Mouse (Mus musculus): ENCODE measurements around the gene Srcap. TPM values are rescaled to one million over a fixed set of nuclear protein-coding genes. Genes with fewer than 3 reads are reported as not detected.

The Srcap gene
- polyA plus RNA-seq, 1 experiment from 2014 or later: 62.1 TPM

DNA sequence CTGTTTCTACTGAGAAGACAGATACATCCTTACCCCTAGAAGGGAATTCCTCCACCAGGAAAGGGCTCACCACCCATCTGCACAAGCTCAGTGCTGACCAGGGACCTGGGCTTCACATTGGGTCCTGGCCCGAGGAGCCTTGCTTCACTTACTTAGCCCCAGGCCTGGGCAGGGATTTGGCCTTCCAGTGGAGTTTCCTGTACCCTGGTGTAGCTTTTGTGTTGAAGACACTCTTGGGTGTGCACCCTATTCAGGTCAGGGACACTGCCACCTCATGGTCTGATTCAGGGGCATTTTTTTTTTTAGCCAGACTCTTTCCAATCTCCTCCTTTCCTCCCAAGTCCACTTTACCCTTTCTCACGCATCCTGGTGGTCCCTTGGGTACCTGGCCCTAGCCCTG, 91.1 kb downstream of the Srcap start:
- H3K9ac ChIP-seq: no peak overlapping the region
- no peak overlapping the region for H3K27ac ChIP-seq
- H3K9me3 ChIP-seq (ENCODE audit: control insufficient read depth, low read length): no peaks in the 10 kb centered on the region
- ATAC-seq (ENCODE audit: low FRiP score) (no peak), DNase-seq (ENCODE audit: low spot score) (no peak)
- no peaks in the 10 kb centered on the region for H3K4me1 ChIP-seq (replicated peaks; ENCODE audit: control insufficient read depth, insufficient read depth, low read length)
- no peaks in the 10 kb centered on the region for H3K27me3 ChIP-seq (ENCODE audit: control insufficient read depth, insufficient read depth, low read length)
- H3K36me3 ChIP-seq (replicated peaks; ENCODE audit: control insufficient read depth, insufficient read depth): peaks cover 98% of the 10 kb centered on the region
- WGBS: 89% methylated on average over 2 of the region's 2 CpGs
- no peak overlapping the region for H3K4me3 ChIP-seq (replicated peaks; ENCODE audit: low read length)
- no peak overlapping the region for H3K4me2 ChIP-seq (replicated peaks)

DNA sequence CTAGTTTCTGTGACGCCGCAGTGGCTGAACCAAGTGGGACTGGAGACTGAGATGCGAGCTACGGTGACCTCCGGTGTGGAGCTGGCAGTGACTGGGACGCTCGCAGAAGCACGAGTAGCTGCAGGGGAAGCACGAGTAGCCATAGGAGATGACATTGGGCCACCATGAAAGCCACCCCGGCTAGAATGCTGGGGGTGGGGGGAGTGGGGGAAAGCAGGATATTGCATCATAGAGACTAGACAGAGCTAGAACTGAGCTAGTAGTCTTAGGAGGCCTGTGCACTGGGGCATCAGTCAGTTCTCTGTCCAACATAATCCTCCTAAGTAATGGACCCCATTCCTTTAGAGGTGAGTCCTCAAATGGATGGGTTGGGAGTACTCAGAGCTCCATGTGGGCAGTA, 92.5 kb downstream of the Srcap start:
- Histone ChIP-seq H3K27ac (no peak overlapping the region), H3K4me1 (replicated peaks; ENCODE audit: control insufficient read depth, insufficient read depth, low read length) (no peaks in the 10 kb centered on the region), H3K9ac (no peak overlapping the region), H3K4me2 (replicated peaks) (no peak overlapping the region), H3K9me3 (ENCODE audit: control insufficient read depth, low read length) (no peaks in the 10 kb centered on the region), H3K36me3 (replicated peaks; ENCODE audit: control insufficient read depth, insufficient read depth) (peaks cover 99% of the 10 kb centered on the region), H3K4me3 (replicated peaks; ENCODE audit: low read length) (no peak overlapping the region), H3K27me3 (ENCODE audit: control insufficient read depth, insufficient read depth, low read length) (no peaks in the 10 kb centered on the region)
- DNase-seq (ENCODE audit: low spot score) (no peak), ATAC-seq (ENCODE audit: low FRiP score) (no peak)
- WGBS: 87% methylated on average over 10 of the region's 10 CpGs

DNA sequence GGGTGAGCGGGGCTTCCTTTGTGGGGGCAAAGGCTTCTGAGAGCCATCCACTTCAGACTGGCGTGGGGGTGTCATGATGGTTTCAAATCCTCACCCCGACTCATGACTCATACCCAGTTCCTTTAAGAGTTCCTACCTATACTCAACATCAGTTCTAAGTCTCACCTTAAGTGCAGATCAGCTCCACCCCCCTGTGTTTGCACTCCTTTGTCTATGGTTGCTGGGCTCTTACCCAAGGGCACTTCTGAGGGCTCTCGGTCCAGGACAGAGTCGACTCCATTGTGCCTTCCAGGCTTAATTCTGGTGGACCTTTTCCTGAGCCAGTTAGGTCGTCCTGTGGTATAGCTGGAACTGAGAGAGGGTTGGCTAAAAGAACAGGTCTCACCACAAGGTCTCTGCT, 95.4 kb downstream of the Srcap start:
- DNase-seq (ENCODE audit: low spot score) (no peak), ATAC-seq (ENCODE audit: low FRiP score) (no peak)
- no peak overlapping the region for H3K4me2 ChIP-seq (replicated peaks)
- no peaks in the 10 kb centered on the region for H3K4me1 ChIP-seq (replicated peaks; ENCODE audit: control insufficient read depth, insufficient read depth, low read length)
- H3K27ac ChIP-seq: no peak overlapping the region
- H3K36me3 ChIP-seq (replicated peaks; ENCODE audit: control insufficient read depth, insufficient read depth): peaks cover 99% of the 10 kb centered on the region
- WGBS: 87% methylated on average over 6 of the region's 6 CpGs
- no peaks in the 10 kb centered on the region for H3K9me3 ChIP-seq (ENCODE audit: control insufficient read depth, low read length)
- H3K27me3 ChIP-seq (ENCODE audit: control insufficient read depth, insufficient read depth, low read length): no peaks in the 10 kb centered on the region
- no peak overlapping the region for H3K4me3 ChIP-seq (replicated peaks; ENCODE audit: low read length)
- no peak overlapping the region for H3K9ac ChIP-seq

Small RNA genes within 50 kb of the gene (microRNA-seq; reads per million reads assigned to microRNA genes)
- not detected for gene Gm47278
- gene Mir7060: 0.81 reads per million

Other genes starting within 250 kb of the Srcap start
- 76.3 and 80.6 TPM in 2 replicates for gene Sephs2, start 237.9 kb upstream of the Srcap start, polyA plus RNA-seq (2014; fragmentation: Nextera tagmentation; extraction: Ambion mirVana)
- 0.12 and 0.46 TPM in 2 replicates for gene Itgal, start 215.7 kb upstream of the Srcap start, polyA plus RNA-seq (2014; fragmentation: Nextera tagmentation; extraction: Ambion mirVana)
- gene Zfp768, start 166.4 kb upstream of the Srcap start, polyA plus RNA-seq (2014; fragmentation: Nextera tagmentation; extraction: Ambion mirVana): 4.8 and 6.1 TPM in 2 replicates
- gene Zfp747, start 135.9 kb upstream of the Srcap start, polyA plus RNA-seq (2014; fragmentation: Nextera tagmentation; extraction: Ambion mirVana): 8.2 and 8.5 TPM in 2 replicates
- gene 9130019O22Rik, start 124.8 kb upstream of the Srcap start, polyA plus RNA-seq (2014; fragmentation: Nextera tagmentation; extraction: Ambion mirVana): 4.5 and 5.7 TPM in 2 replicates
- gene E430018J23Rik, start 118.4 kb upstream of the Srcap start, polyA plus RNA-seq (2014; fragmentation: Nextera tagmentation; extraction: Ambion mirVana): 6.1 and 6.4 TPM in 2 replicates
- 4.2 and 5.3 TPM in 2 replicates for gene Zfp764, start 105.2 kb upstream of the Srcap start, polyA plus RNA-seq (2014; fragmentation: Nextera tagmentation; extraction: Ambion mirVana)
- 25.6 and 31.6 TPM in 2 replicates for gene Zfp688, start 89.9 kb upstream of the Srcap start, polyA plus RNA-seq (2014; fragmentation: Nextera tagmentation; extraction: Ambion mirVana)
- 12.9 and 14.0 TPM in 2 replicates for gene Zfp689, start 62.8 kb upstream of the Srcap start, polyA plus RNA-seq (2014; fragmentation: Nextera tagmentation; extraction: Ambion mirVana)
- gene Prr14, start 52.4 kb upstream of the Srcap start, polyA plus RNA-seq (2014; fragmentation: Nextera tagmentation; extraction: Ambion mirVana): 36.1 and 37.5 TPM in 2 replicates
- 13.6 and 15.3 TPM in 2 replicates for gene Fbrs, start 32.8 kb upstream of the Srcap start, polyA plus RNA-seq (2014; fragmentation: Nextera tagmentation; extraction: Ambion mirVana)
- 15.6 TPM in 2 replicates for gene Gm42715, start 7.6 kb downstream of the Srcap start, polyA plus RNA-seq (2014; fragmentation: Nextera tagmentation; extraction: Ambion mirVana)
- 7.1 and 10.3 TPM in 2 replicates for gene Tmem265, start 49.4 kb downstream of the Srcap start, polyA plus RNA-seq (2014; fragmentation: Nextera tagmentation; extraction: Ambion mirVana)
- 53.5 and 64.3 TPM in 2 replicates for gene Phkg2, start 61.4 kb downstream of the Srcap start, polyA plus RNA-seq (2014; fragmentation: Nextera tagmentation; extraction: Ambion mirVana)
- 9.2 and 9.8 TPM in 2 replicates for gene Ccdc189, start 76.6 kb downstream of the Srcap start, polyA plus RNA-seq (2014; fragmentation: Nextera tagmentation; extraction: Ambion mirVana)
- gene Rnf40, start 76.8 kb downstream of the Srcap start, polyA plus RNA-seq (2014; fragmentation: Nextera tagmentation; extraction: Ambion mirVana): 37.4 and 40.6 TPM in 2 replicates
- gene Zfp629, start 103.8 kb downstream of the Srcap start, polyA plus RNA-seq (2014; fragmentation: Nextera tagmentation; extraction: Ambion mirVana): 22.2 and 22.9 TPM in 2 replicates
- gene Bcl7c, start 196.9 kb downstream of the Srcap start, polyA plus RNA-seq (2014; fragmentation: Nextera tagmentation; extraction: Ambion mirVana): 50.2 and 57.4 TPM in 2 replicates
- gene Ctf1, start 200.8 kb downstream of the Srcap start, polyA plus RNA-seq (2014; fragmentation: Nextera tagmentation; extraction: Ambion mirVana): 3.1 and 4.2 TPM in 2 replicates
- gene Ctf2, start 220.2 kb downstream of the Srcap start, polyA plus RNA-seq (2014; fragmentation: Nextera tagmentation; extraction: Ambion mirVana): 0.25 TPM in 1 of 2 replicates, not detected in the other
- gene Fbxl19, start 232.6 kb downstream of the Srcap start, polyA plus RNA-seq (2014; fragmentation: Nextera tagmentation; extraction: Ambion mirVana): 5.6 and 6.9 TPM in 2 replicates